Mouse (Mus musculus) lung, postnatal 10 days (tissue): ENCODE results near the gene Rfx5.
"Not testable (repeated sequence)": the region's sequence is repeated elsewhere in the genome, so short reads cannot be mapped to it uniquely, and the experiment has no call there.

Source experiments
- DNase-seq: peaks from one replicate; pipeline ENCODE4 v3.0.0; 2021

Rfx5 gene

GRCm38 (mm10) chr3:94953764-94954616, at the start of gene Rfx5:
Rfx5 (plus strand) TSS chr3:94954075.
- DNase-seq = peak; percentile 98

- DNase-seq = not testable (repeated sequence)
Measured at GRCm38 (mm10) chr3:94904759-94905158, 49.1 kb upstream of the Rfx5 start.

GRCm38 (mm10) chr3:94906482-94906881, 47.4 kb upstream of the Rfx5 start:
- no peak for DNase-seq

- peak; percentile 54 for DNase-seq
Measured at GRCm38 (mm10) chr3:94911050-94911693, 42.7 kb upstream of the Rfx5 start.

GRCm38 (mm10) chr3:94913801-94914200, 40.1 kb upstream of the Rfx5 start:
- DNase-seq = peak; percentile 42

GRCm38 (mm10) chr3:94915903-94916741, 37.8 kb upstream of the Rfx5 start:
- peak; percentile 36 for DNase-seq

- peak; percentile 67 for DNase-seq
Measured at GRCm38 (mm10) chr3:94917816-94918361, 36.0 kb upstream of the Rfx5 start.

- DNase-seq = no peak
Measured at GRCm38 (mm10) chr3:94918845-94919244, 35.0 kb upstream of the Rfx5 start.

- DNase-seq = peak; percentile 50
Measured at GRCm38 (mm10) chr3:94921104-94921503, 32.8 kb upstream of the Rfx5 start.

- DNase-seq = no peak
Measured at GRCm38 (mm10) chr3:94922333-94922732, 31.5 kb upstream of the Rfx5 start.

GRCm38 (mm10) chr3:94924688-94925087, 29.2 kb upstream of the Rfx5 start:
- no peak for DNase-seq

GRCm38 (mm10) chr3:94926301-94926736, 27.6 kb upstream of the Rfx5 start:
- not testable (repeated sequence) for DNase-seq

- not testable (repeated sequence) for DNase-seq
Measured at GRCm38 (mm10) chr3:94928979-94929378, 24.9 kb upstream of the Rfx5 start.

- DNase-seq = peak; percentile 74
Measured at GRCm38 (mm10) chr3:94930386-94931266, 23.2 kb upstream of the Rfx5 start.

GRCm38 (mm10) chr3:94931427-94932082, 22.3 kb upstream of the Rfx5 start:
- not testable (repeated sequence) for DNase-seq

- DNase-seq = peak; percentile 47
Measured at GRCm38 (mm10) chr3:94932279-94932678, 21.6 kb upstream of the Rfx5 start.

GRCm38 (mm10) chr3:94932809-94933564, 20.9 kb upstream of the Rfx5 start, which contains the start of gene Selenbp1:
Selenbp1 (plus strand) TSS chr3:94933056.
- DNase-seq = peak; percentile 96

- DNase-seq = not testable (repeated sequence)
Measured at GRCm38 (mm10) chr3:94933604-94934003, 20.3 kb upstream of the Rfx5 start.

- not testable (repeated sequence) for DNase-seq
Measured at GRCm38 (mm10) chr3:94934564-94934963, 19.3 kb upstream of the Rfx5 start.

- peak; percentile 92 for DNase-seq
Measured at GRCm38 (mm10) chr3:94935332-94935731, 18.5 kb upstream of the Rfx5 start.
